Mouse (Mus musculus) lung, postnatal 0 days (tissue): ENCODE results near the gene Rabep2. TPM values are rescaled to one million over a fixed set of nuclear protein-coding genes. Genes with fewer than 3 reads are reported as not detected.
A peak's percentile ranks its signal among the peaks of the same experiment; 100 is the strongest.
"Not testable (repeated sequence)": the region's sequence is repeated elsewhere in the genome, so short reads cannot be mapped to it uniquely, and the experiment has no call there.

ENCODE experiments used
- ATAC-seq: fragments of 200-750 bp; cut with Nextera tagmentation; 2 replicates; pipeline ENCODE4 v1.8.0; 2017; ENCODE audit warnings: moderate library complexity
- DNase-seq: peaks from one replicate; pipeline ENCODE4 v3.0.0-alpha.2; 2016; ENCODE audit warnings: low spot score
- H3K27ac ChIP-seq: fragments of 300-500 bp; sonication (generic); 2 replicates; pipeline ENCODE4 v1.5.1; 2014; ENCODE audit warnings: antibody characterized with exemption, mild to moderate bottlenecking, low read length, mixed read lengths
- H3K27me3 ChIP-seq: fragments of 300-500 bp; sonication (generic); replicated peaks from 2 replicates; pipeline ENCODE4 v1.6.1; 2014; ENCODE audit warnings: low read length, mixed read lengths; ENCODE audit not compliant: insufficient read depth
- H3K36me3 ChIP-seq: fragments of 300-500 bp; sonication (generic); 2 replicates; pipeline ENCODE4 v1.6.1; 2014; ENCODE audit warnings: low read length, mixed read lengths; ENCODE audit not compliant: insufficient read depth
- H3K4me1 ChIP-seq: fragments of 300-500 bp; sonication (generic); 2 replicates; pipeline ENCODE4 v1.6.1; 2014; ENCODE audit warnings: antibody characterized with exemption, low read depth, low read length, mixed read lengths; ENCODE audit not compliant: insufficient read depth
- H3K4me2 ChIP-seq: fragments of 300-500 bp; sonication (generic); replicated peaks from 2 replicates; pipeline ENCODE4 v1.6.1; 2014; ENCODE audit warnings: low read depth, mild to moderate bottlenecking, low read length, moderate library complexity, mixed read lengths
- H3K4me3 ChIP-seq: fragments of 300-500 bp; sonication (generic); 2 replicates; pipeline ENCODE4 v1.5.1; 2014; ENCODE audit warnings: low read depth, low read length
- H3K9ac ChIP-seq: fragments of 300-500 bp; sonication (generic); replicated peaks from 2 replicates; pipeline ENCODE4 v1.6.1; 2014; ENCODE audit warnings: low read depth, mild to moderate bottlenecking
- H3K9me3 ChIP-seq: fragments of 300-500 bp; sonication (generic); 2 replicates; pipeline ENCODE4 v1.6.1; 2016; ENCODE audit warnings: low read length, mixed read lengths
- CTCF ChIP-seq: IDR thresholded peaks from 2 replicates; pipeline ENCODE4 v1.5.1; 2016; ENCODE audit warnings: antibody characterized with exemption, mild to moderate bottlenecking
- EP300 ChIP-seq: IDR thresholded peaks from 2 replicates; pipeline ENCODE4 v1.6.1; 2016; ENCODE audit warnings: antibody characterized with exemption, mild to moderate bottlenecking, control low read depth
- WGBS: fragments of 180-500 bp; shearing (Covaris S2); extraction: QIAGEN DNeasy Blood & Tissue Kit; methylation state at CpG from one replicate; pipeline ENCODE4 v1.1.7; 2014; 5-methylcytosine and 5-hydroxymethylcytosine counted together
- polyA plus RNA-seq: library from polyadenylated mRNA; unstranded; fragments of >200 nt; fragmentation: Nextera tagmentation; extraction: Ambion mirVana; gene quantifications from 2 replicates; pipeline ENCODE4 v1.2.1, GENCODE M21; 2015

Rabep2 gene
- 27.3 and 28.3 TPM in 2 replicates for polyA plus RNA-seq

- Histone ChIP-seq H3K27ac (peak within 1 kb of the TSS; percentile 96), H3K36me3 (peaks cover 5% of the 10 kb centered on the region; the same call in 1 of the 2 replicates), H3K4me2 (peak within 1 kb of the TSS; percentile 83), H3K4me1 (peaks cover 6% of the 10 kb centered on the region; the same call in 1 of the 2 replicates), H3K4me3 (peak within 1 kb of the TSS; percentile 69), H3K9me3 (no peaks in the 10 kb centered on the region), H3K27me3 (no peaks in the 10 kb centered on the region), H3K9ac (peak within 1 kb of the TSS; percentile 75)
- ATAC-seq (peak; percentile 95), DNase-seq (peak; percentile 93)
- TF ChIP-seq CTCF = 0 out of 2 replicates have a peak, but pooled peaks have one; percentile 6
- TF ChIP-seq EP300 = no peak
- under 1% methylated on average over 73 of the region's 82 CpGs for WGBS
These were observed at the start of gene Rabep2 for GRCm38 (mm10) chr7:126428631-126429502. Rabep2 (plus strand) TSS chr7:126428759.

- Histone ChIP-seq H3K4me2 (no peak overlapping the region), H3K9ac (no peak overlapping the region), H3K4me3 (no peak overlapping the region), H3K36me3 (0 out of 2 replicates have a peak, but pooled peaks cover 7% of the 10 kb centered on the region), H3K27me3 (no peaks in the 10 kb centered on the region), H3K4me1 (no peaks in the 10 kb centered on the region), H3K9me3 (no peaks in the 10 kb centered on the region), H3K27ac (no peak overlapping the region)
- 84% methylated on average over 5 of the region's 5 CpGs for WGBS
- no peak for TF ChIP-seq EP300
- no peak for TF ChIP-seq CTCF
- no peak for DNase-seq
- no peak for ATAC-seq
These were observed 45.0 kb upstream of the Rabep2 start for GRCm38 (mm10) chr7:126383565-126383964.

- Histone ChIP-seq H3K9me3 (no peaks in the 10 kb centered on the region), H3K4me2 (no peak overlapping the region), H3K27me3 (no peaks in the 10 kb centered on the region), H3K4me1 (no peaks in the 10 kb centered on the region), H3K36me3 (0 out of 2 replicates have a peak, but pooled peaks cover 10% of the 10 kb centered on the region), H3K4me3 (no peak overlapping the region), H3K27ac (no peak overlapping the region), H3K9ac (no peak overlapping the region)
- 94% methylated on average over 1 of the region's 1 CpGs for WGBS
- TF ChIP-seq CTCF = no peak
- no peak for TF ChIP-seq EP300
- ATAC-seq (no peak), DNase-seq (no peak)
These were observed 40.4 kb upstream of the Rabep2 start for GRCm38 (mm10) chr7:126388185-126388584.

GRCm38 (mm10) chr7:126392086-126392884 lies 36.3 kb upstream of the Rabep2 start:
- H3K36me3 ChIP-seq = 0 out of 2 replicates have a peak, but pooled peaks cover 10% of the 10 kb centered on the region
- not testable (repeated sequence) for H3K4me1 ChIP-seq, H3K27ac ChIP-seq, ATAC-seq, H3K9me3 ChIP-seq, H3K9ac ChIP-seq, H3K4me2 ChIP-seq, DNase-seq, H3K27me3 ChIP-seq, H3K4me3 ChIP-seq
- WGBS = 91% methylated on average over 7 of the region's 7 CpGs

GRCm38 (mm10) chr7:126396298-126397119 lies 32.0 kb upstream of the Rabep2 start, which contains the start of gene Nfatc2ip:
Nfatc2ip (minus strand) TSS chr7:126396737.
- H3K27ac ChIP-seq = peak within 1 kb of the TSS; percentile 74
- peak within 1 kb of the TSS; percentile 95 for H3K4me2 ChIP-seq
- ATAC-seq = peak; percentile 100
- H3K9me3 ChIP-seq = no peaks in the 10 kb centered on the region
- 0 out of 2 replicates have a peak, but pooled peaks cover 3% of the 10 kb centered on the region for H3K4me1 ChIP-seq
- no peaks in the 10 kb centered on the region for H3K36me3 ChIP-seq
- TF ChIP-seq CTCF = no peak
- 0 out of 2 replicates have a peak, but pooled peaks have one; percentile 27 for TF ChIP-seq EP300
- H3K27me3 ChIP-seq = no peaks in the 10 kb centered on the region
- peak within 1 kb of the TSS; percentile 78 for H3K9ac ChIP-seq
- peak; percentile 100 for DNase-seq
- H3K4me3 ChIP-seq = peak within 1 kb of the TSS; percentile 82
- WGBS = under 1% methylated on average over 54 of the region's 59 CpGs
